Mouse (Mus musculus) MN1 (cell line): ENCODE data around the gene Smyd2.

ENCODE experiments used
- DNase-seq: peaks from one replicate; pipeline ENCODE4 v3.0.0-alpha.2; 2016; ENCODE audit warnings: low spot score

Gene Smyd2

DNA sequence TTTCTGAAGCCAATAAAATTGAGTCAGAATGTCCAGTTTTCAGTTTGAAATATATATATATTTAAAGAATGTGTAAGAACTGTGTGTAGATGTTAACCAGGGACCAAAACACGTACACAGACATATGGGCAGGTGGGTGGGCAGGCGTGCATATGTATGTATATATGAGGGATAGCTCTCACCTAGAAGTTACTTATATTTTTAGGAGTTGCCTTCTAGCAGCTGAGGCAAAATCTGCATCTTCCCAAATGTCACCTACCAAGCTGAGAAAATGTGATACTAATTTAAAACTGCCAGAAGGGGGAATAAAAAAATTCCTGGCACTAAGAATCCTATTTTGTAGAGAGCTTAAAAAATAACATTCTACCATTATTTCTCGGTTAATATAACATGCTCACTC is 2.4 kb downstream of the Smyd2 start:
- DNase-seq = no peak

DNA sequence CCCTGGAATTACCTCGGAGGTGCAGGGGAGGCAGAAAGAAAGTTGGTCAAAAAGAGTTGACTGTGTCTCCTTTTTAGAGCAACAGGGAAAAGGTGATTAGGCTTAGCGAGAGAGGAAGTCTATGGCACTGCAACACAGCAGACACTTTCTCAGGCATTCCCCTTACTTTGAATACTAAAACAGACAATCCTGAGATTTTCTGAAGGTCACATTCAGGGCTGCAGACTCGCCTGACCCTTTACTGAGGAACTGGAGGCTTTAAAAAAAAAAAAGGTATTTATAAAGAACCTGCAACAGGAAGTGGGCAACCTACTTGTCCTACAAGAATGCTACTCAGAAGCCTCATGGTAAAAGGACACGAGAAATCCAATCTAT is 5.0 kb downstream of the Smyd2 start:
- DNase-seq = no peak

DNA sequence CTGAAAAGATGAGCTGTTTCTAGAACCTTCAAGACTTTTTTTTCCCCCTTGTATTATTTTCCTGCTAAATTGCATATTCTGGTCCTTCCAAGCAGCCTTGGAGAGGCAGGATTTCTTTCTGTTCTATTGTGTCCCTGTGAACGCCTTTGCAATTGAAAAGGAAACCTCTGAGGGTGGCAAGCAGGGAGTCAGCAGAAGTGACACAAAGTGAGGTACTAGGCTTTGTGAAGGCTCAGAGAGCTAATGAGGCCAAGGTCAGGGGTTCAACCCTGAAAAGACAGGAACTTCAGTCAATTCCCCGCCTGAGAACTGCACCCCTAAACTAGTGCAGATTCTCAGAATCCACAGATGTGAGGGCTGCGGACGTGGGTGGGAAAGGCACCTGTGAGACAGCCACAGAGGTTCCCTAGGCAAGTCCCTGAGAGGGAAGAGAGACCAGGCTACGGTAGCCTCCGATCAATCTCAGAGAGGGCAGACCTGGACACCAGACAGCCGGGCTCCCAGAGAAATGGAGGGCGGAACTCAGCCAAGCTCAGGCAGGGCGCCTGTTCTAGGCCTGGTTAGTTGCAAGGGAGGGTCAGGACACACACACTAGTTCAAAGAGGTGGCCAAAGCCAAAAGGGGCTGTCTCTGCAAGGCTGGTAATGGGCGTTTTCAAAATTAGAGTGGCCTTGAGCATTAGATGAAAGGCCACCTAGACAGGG is 5.6 kb downstream of the Smyd2 start:
- DNase-seq = no peak

DNA sequence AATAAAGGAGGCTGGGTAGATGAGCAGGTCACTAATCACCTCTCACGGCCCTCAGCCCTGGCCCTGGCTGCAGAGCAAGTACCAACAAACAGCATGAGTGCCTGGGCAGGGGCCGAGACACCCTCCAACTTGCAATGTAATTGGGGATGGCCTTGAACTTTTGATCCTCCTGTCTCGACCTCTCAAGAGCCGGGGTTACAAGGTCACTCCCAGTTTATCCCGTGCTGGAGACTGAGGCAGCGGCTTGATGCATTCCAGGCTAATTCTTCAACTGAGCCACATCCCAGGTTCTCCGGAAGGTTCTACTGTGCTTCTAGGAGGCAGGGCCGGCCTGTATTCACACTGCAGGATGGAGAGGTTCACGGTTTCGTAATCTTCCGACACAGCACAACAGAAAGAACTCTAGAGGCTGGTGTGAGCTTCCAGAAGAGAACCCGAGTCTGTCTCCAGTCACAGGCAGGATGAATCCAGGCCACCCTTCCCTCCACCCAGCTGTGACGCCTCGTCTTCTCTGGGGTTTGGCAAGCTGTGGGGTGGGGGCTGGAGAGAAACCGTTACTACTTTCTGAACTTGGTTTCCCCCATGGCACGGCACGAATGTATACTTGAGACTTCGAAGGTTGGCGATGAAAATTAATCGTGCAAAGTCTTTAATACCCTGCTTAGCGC is 8.9 kb downstream of the Smyd2 start:
- DNase-seq = no peak

DNA sequence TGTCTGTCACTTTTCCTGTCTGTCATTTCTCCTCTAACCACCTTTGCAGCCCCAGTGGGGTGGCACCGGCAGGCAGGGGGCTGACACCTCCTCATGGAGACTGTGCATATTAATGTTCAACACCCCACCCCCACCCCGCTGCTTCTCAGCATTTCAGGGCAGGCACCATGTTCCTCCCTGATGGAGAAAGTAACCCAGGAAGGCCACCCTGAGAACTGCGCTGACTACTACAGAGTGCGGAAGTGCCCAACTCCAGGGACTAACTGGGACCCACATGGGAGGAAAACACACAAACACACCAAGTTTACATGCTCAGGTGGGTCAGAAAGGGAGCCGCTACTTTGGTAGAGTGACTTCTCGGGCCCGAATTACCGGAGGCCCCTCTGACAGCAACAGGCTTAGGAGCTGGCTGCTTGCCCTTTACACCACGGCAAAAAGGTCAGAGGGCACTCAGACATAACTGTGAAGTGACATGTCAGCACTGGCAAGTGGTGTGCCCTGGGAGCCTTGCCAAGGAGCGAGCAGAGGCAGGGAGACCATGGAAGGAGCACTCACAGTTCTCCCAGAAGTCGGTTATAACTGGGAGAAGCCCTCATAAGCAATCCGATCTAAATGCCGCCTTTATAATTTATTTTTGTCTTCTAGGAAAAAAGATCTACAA is 11.3 kb downstream of the Smyd2 start:
- no peak for DNase-seq

DNA sequence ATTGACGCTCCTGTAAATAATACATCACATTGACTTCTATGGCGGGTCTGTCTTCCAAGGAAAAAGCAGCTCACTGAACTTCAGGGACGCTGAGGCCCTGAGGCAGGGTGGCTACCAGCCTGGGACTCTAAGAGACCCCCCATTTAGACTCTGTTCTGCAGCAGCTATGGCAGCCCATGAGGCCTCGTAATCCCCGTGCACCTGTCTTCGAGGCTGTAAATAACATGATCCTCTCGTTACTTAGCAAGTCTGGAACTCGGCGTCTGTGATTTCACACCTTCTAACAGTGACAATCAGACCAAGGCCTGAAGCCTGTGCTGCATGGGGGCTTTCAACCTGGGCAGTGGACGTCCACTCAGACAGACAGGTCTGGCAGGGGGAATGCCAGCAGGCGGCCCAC is 19.0 kb downstream of the Smyd2 start:
- DNase-seq = no peak

DNA sequence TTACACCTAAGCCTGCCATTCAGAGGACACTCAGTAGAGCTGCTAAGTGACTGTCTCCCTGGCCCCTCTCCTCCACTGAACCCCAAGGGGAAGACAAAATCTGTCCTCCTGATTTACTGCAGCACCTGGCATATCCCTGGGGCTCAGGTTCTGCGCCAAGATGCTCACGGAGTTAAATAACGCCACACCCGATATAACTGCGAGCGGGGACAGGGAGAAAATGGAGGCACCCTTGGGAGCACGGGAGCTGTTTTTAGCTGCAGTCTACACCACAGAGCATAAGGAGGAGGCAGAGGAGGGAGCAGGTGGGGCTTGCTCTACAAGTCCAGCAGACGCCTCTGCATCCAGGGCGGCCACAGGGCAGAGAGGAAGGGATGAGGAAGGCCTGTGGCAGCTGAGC is 19.8 kb downstream of the Smyd2 start:
- no peak for DNase-seq

DNA sequence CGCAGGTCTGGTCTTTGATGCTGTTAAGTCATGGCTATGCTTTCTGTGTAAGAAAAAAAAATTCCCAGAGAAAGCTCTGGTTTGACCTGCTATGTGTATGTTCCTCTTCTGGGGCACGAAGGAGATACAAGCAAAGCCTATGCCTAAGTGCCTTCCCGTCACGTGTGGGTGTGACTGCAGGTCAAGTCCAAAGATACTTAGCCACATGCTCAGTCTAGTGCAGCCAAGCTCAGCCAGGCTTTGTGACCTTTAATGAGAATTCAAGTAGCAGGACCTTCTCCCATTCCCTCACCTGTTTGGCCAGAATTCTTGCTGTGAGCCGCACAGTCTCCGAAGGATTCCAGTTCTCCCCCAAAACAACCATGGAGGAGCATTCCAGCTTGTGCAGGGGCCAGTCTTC is 22.6 kb downstream of the Smyd2 start:
- DNase-seq = no peak

DNA sequence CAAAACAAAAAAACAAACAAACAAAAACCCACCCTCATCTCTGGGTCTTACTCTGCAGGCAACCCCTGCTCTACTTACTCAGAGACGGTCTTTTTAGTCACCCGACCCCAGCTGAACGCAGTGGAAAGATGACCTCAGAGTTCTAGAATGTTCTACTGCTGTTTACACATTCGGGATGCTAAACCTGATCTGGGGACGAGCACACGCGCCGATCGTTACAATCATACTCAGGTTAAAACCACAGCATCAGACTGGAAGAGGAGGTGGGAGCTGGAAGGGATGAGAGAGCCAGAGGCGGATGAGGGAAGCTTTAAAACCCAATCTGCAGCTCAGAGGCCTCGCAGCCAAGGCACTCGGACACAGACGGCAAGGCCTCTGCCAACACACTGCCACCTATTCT is 23.5 kb downstream of the Smyd2 start:
- no peak for DNase-seq

DNA sequence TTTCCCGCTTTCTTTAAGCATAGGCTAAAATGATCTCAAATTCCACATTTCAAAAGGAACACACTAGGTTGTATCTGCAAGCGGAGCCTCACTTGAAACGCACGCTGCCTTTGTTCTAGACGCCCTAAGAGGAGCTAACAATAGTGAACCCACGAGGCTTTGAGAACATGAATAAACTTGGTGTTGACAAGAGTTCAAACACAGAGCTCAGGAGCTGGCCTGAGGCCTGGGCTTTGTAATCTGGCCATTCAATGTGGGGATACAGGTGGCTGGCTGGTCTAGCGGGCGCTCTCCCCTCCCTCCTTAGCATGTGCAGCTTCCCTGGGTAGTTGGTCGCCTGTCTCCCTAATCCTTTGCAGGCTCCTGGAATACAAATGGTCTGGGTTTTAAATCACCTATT is 24.3 kb downstream of the Smyd2 start:
- DNase-seq = no peak

DNA sequence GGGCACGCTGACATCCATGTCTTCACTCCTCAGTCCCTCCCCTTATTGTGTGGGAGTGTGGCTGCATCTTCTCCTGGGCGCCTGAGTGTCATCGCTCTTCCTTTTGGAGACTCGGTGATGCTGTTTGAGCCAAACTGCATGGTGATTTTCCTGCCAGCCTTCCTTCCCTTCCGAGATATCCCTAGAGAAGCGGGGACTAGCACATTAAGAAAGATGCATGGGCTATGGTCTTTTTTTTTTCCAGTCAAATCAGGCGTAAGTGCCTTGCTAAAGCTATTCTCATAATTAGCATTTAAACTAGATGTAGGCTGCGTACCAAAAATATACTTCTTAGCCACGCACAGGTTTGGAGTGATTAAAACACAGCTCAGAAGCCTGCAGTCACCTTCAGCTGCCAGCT is 28.0 kb downstream of the Smyd2 start:
- no peak for DNase-seq

DNA sequence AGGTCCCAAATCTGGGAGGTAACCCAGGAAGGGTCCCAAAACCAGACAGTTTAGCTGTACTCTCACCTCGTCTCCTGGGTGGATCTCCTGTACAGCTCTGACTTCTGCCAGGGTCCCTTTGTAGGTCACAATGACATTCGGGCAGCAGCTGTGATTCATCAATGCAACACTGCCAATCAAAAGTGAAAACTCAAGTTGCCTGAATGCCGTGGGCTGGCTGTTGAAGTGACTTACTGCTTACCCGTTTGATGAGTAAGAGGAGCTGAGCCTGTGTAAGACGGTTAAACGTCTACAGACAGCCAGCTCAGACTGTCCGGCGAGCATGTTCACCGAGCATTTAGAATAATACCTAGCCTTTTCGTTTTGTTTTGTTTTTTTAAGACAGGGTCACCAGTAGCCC is 33.4 kb downstream of the Smyd2 start:
- no peak for DNase-seq

DNA sequence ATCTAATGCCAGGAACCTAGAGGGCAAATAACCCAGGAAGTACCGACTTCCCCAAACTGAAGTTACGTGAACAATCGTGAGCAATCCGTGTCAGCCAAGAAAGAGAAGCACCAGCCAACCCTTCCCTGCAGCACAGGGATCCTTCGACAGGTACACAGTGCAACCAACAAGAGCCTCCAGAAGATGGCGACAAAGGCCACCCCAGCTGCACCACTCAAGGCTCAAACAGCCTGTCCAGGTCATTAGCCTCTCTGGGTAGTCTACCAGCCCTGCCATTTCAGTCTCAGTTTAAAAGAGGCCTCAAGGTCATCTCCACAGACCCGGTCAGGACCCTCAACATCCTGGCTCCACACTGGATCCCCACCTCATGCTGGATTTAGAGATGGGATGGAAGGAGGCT is 34.6 kb downstream of the Smyd2 start:
- DNase-seq = peak; percentile 54

DNA sequence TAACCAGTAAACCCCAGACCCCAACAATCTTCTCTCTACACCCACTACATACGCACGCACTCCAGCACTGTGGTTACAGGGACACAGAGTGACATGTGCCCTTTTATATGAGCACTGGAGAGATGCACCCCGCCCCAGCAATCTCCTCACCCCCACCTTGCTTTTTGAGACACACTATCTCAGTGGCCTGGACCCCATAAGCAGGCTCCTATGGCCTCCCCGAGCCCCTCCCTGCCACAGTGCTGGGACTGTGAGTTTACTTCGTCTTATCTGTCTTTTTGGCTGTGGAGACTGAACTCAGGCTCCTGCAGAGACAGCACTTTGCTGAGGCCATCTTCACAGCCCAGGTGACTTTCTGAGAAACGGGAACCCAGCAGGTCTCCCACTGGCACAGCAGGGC is 36.2 kb downstream of the Smyd2 start:
- no peak for DNase-seq

DNA sequence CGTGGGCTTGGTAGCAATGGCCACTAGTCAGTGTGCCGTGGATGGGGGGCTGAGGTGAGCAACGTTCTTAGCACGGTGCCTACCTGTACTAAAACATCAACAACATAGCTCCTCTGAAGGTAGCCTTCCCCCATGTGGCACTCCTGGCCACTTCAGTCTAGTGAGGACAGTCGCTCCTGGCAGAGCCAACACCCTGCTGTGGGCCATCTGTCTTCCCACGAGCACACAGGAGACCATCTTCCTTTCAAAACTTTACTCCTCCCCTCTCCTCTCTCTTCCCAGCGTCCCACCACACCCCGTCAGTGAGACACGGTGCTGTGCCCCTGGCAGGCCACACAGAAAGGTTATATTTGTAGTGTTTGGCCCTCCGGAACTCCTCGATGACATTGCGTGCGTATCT is 37.2 kb downstream of the Smyd2 start:
- no peak for DNase-seq

DNA sequence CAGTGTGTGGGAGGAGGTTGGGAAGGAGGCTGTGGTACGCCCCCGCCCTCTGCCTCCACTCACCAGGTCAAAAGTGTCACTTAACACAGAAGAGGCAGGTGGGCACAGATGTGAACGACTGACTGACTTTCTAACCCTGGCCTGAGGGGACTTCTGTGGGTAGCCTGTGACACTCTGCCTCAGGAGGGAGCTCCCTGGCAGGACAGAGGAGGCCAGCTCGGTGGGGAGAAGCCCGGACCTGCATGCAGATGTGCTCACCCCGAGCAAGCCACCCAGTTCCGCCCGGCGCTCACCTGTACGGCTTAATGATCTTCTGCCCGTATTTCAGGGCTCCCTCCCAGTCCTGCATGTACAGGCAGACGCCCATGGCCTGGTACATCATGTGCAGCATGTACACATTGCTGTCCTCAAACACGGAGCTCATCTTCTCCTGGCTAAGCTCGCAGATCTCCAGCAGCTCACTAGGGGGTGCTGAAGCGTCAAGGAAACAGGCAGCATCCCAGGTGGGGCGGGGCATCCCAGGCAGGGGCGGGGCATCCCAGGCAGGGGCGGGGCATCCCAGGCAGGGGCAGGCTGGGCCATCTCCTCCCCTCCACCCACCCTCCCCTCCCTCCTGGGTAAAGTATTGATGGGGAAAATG is 38.5 kb downstream of the Smyd2 start:
- no peak for DNase-seq

DNA sequence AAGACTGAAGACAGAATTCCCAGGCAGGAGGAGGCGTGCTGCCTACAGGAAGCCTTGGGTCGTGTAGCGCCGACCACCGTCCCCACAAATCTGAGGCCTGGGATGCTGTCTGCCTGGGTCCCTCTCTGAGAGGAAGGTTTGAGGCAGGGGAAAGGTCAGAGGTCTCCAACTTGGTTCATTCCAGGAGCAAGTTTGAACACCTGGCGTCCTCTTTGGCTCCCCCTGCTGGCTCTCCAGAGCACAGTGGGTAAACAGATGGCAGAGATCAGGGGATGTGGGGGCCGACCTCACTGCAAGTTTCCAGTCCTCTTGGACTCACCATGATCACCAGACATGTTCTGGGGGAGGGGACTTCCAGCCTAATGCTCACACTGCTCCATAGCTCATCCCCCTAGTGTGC is 39.3 kb downstream of the Smyd2 start:
- DNase-seq = no peak

DNA sequence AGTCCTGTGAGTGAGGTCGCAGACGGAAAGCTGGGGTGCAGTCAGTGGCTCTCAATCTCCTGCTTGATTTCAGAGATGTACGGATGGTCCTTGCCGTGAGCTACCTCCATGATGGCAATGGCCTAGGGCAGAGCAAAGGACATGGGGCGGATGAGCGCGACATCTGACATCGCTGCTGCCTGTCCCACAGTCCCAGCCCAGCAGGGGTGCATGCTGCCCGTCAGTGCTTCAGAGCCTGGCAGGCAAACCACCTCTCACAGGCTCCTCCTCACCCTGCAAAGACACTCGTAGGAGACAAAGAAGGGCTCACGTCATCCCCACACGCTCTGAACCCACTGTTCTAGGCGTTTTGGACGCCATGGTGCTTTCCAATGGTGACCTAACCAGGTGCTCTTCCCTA is 41.4 kb downstream of the Smyd2 start:
- DNase-seq = no peak

DNA sequence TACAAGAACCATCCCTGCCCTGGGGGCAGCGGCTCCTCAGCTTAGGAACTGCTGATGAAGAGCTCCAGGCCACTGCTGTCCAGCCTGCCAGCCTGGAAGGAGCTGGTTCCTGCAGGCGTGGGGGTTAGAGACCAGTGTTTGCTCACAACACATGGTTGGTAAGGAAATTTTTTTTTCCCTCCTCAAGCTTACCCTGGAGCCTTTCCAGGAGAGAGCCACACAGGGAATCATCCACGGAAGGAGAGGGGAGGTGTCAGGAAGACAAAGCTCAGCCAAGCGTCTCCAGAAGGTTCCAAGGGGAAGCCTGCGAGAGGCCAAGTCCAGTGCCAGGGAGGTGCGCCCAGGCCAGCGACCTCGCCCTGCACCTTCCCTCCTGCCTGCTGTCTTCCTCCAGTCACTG is 42.2 kb downstream of the Smyd2 start:
- peak; percentile 69 for DNase-seq

DNA sequence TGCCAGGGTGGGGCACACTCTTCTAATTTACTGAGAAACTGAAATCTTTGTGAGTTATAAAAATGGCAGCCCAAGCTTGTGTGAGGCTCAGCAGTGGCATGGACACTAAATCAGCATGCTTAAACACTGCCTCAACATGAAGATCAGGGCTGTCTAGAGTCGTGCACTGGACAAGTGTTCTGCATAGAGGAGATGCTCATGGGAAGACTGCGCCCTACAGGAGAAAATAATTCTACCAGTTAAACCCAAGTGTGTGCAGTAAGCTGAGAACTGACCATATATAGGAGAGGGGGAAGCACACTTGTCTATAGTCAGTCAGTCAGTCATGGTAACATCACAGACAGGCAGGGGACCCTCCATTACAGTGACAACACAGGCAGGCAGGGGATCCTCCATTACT is 43.0 kb downstream of the Smyd2 start:
- no peak for DNase-seq

DNA sequence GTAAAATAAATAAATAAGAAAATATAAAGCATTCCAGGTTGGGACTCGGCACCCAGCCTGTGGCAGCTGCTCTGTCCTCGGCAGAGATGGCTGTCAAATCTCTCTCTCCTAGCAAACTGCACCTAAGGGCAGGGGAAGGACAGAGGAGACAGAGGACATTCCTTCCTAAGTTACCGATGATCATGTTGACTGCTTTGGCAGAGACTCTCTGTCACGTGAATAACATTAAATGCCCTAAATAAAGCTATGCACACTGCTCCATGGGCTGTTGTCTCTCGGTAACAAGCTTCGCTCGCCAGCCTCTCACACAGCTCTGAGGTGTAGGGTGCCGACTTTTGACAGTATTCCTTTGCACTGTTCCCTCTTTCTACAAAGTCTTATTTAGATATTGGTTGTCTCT is 46.0 kb downstream of the Smyd2 start:
- no peak for DNase-seq

DNA sequence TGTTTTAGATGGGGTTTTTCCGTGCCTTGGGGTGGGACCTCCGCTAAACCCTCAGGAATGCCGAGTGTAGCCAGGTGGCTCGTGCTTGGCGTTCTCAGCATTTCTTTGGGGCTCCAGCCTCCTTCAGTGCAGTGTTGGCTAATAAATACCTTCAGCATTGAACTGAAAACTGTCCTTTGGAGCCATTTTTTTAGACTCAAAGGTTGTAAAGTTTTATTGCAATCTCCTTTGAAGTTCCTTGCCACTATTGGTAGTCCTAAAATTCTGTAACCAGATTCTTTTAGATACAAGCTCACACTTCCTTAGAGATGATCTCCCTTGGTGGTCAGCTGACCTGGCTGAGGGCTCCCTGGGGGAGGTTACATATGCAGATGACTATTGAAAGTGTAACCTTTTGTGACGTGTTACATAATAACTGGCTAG is 46.7 kb downstream of the Smyd2 start:
- DNase-seq = no peak

DNA sequence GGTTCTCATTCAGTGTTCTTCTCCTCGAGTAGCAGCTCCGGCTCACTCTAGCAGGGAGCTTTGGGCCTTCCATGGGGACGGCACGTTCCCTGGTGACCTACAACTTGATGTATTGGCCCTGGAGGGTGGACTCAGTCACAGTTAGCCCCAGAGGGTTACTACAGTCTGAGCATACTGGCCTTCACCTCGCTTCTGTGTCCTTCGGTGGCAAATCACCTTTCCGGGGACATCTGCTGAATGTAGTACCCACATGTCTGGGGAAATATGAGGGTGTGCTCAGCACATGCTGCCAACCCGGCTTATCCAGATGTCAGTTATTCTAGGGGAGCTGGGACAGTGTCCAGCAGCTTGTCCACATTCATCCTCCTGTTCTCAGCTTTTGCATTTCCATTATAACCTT is 48.6 kb downstream of the Smyd2 start:
- no peak for DNase-seq
